Mouse (Mus musculus): ENCODE measurements around the gene Ankrd9.

GRCm38 (mm10) chr12:110978607-110979406 lies at the start of gene Ankrd9:
- TF ChIP-seq POLR2A (IDR thresholded peaks at IDR 0.05; ENCODE audit: insufficient read length, low read depth) (peak; percentile 89), USF1 (IDR thresholded peaks at IDR 0.05; ENCODE audit: low read depth) (no peak), MAX (IDR thresholded peaks at IDR 0.05; ENCODE audit: low read depth) (no peak), CEBPB (IDR thresholded peaks at IDR 0.05; ENCODE audit: insufficient read depth, poor library complexity, severe bottlenecking) (no peak), MYOG (IDR thresholded peaks at IDR 0.05; ENCODE audit: control insufficient read depth in 1 of 3, insufficient read depth in 1 of 3, insufficient read length in 2 of 3, low read depth in 2 of 3) (peak in 1 of 3 experiments; percentile 36), POLR2AphosphoS2 (IDR thresholded peaks at IDR 0.05; ENCODE audit: insufficient read length, low read depth) (peak; percentile 82), REST (IDR thresholded peaks at IDR 0.05; ENCODE audit: insufficient read depth, insufficient read length) (no peak), MYOD1 (IDR thresholded peaks at IDR 0.05; ENCODE audit: control insufficient read depth in 1 of 3, insufficient read length in 2 of 3, low read depth in 2 of 3) (peak in 1 of 3 experiments; percentile 37), E2F4 (IDR thresholded peaks at IDR 0.05; ENCODE audit: insufficient read depth) (no peak)
